ENCODE assay signal across 14 mouse cellular contexts in the genomic region with DNA sequence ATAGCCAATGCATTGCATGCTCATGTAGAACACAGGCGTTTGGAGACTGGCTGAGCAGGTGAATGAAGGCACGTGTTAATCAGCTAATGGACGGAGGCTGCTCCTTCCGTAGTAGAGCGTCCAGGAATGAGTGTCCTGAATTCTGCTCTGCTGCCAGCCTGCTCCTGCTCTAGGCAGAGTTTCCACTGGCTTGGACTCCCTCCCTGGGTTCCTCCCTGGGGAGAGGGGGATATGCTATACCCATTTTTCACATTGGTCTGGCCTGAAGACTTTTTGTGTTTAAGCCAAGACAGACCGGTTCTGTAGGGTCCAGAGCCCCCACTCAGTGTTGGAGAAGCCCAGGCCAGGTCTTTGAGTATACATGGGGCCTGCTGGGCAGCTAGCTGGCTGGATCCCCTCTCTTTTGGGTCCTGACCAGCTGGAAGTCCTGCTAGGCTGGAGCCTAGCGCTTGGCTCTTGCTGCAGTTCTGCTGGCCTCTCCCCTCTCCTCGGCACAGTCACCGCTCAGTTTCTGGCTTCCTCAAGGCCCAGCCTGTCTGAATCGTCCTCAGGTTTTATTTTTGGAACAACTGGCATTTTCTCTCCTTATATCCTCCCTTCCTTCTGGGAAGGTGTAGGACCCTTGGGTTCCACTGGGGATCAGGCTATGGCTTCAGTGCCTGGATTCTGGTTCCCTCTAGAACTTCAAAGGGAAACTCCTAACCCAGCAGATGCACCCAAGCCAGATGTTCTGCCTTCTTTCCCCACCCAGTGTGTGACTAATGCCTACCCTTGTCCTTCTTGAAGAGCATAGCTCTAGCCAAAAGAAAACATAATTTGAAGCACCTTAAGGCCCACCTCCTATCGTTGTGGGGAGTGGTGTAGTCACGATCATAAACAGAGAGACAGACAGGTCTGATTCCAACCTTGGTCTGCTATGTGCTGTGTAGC. TPM values are rescaled to one million over a fixed set of nuclear protein-coding genes. Genes with fewer than 3 reads are reported as not detected.
DNase-seq lines count a peak whose midpoint lies in the region; ATAC-seq and TF ChIP-seq lines count a peak whose summit lies in the region.
"Had no signal": no experiment of that assay in that cellular context is flagged by ENCODE, and none has a peak within 500 bp of the region (broad histone marks: within the 10 kb centered on the region; RNA-seq: fewer than 3 reads in every experiment).

No protein-coding gene starts in this region.

- WGBS in stomach, postnatal 0 days = 58% methylated on average over 12 of the region's 12 CpGs

- H3K9ac ChIP-seq in stomach, postnatal 0 days (ENCODE audit: low read length) = no peak overlapping the region
- H3K9ac ChIP-seq: forebrain, embryonic 12.5 days had no signal

- no peaks in the 10 kb centered on the region for H3K36me3 ChIP-seq in stomach, postnatal 0 days (ENCODE audit: control insufficient read depth, insufficient read depth, low read length)
- H3K36me3 ChIP-seq: forebrain, embryonic 12.5 days had no signal

- no peak overlapping the region for H3K4me3 ChIP-seq in stomach, postnatal 0 days (ENCODE audit: low read depth, low read length)
- H3K4me3 ChIP-seq: forebrain, embryonic 12.5 days had no signal

- peaks cover 13% of the 10 kb centered on the region for H3K4me1 ChIP-seq in stomach, postnatal 0 days (replicated peaks; ENCODE audit: control insufficient read depth, insufficient read depth)

- DNase-seq in heart, postnatal 4 days = peak; percentile 34
- DNase-seq in heart, adult 8-10 months (ENCODE audit: low spot score) = no peak
- DNase-seq in lung, postnatal 10 days = peak; percentile 33
- no peak for DNase-seq in lung, postnatal 36 days
- DNase-seq in gastrocnemius, adult 8-10 months (ENCODE audit: low spot score in 2 of 2) = peak; percentile 59 to 64
- no peak for DNase-seq in stomach, postnatal 0 days (ENCODE audit: low spot score)
- DNase-seq in urinary bladder, postnatal 25 days (ENCODE audit: low spot score) = no peak
- DNase-seq in thymus, postnatal 4 days = no peak
- DNase-seq: adrenal gland, postnatal 36 days; cerebellum, adult 9-11 months; right cerebral cortex, adult 18-20 months; thymus, adult 2 months had no signal

- TF ChIP-seq CTCF in stomach, postnatal 0 days (IDR thresholded peaks at IDR 0.05; ENCODE audit: low read depth) = no peak

- no peak for ATAC-seq in stomach, postnatal 0 days (ENCODE audit: low FRiP score, low TSS enrichment)

- no peak overlapping the region for H3K4me2 ChIP-seq in stomach, postnatal 0 days (replicated peaks; ENCODE audit: low read depth)
- H3K4me2 ChIP-seq: forebrain, embryonic 12.5 days; heart, embryonic 11.5 days had no signal

- no peaks in the 10 kb centered on the region for H3K27me3 ChIP-seq in stomach, postnatal 0 days (ENCODE audit: control insufficient read depth, insufficient read depth, low read length)

- H3K27ac ChIP-seq in stomach, postnatal 0 days (replicated peaks) = peak overlapping the region; percentile 67

- H3K9me3 ChIP-seq in stomach, postnatal 0 days (ENCODE audit: control insufficient read depth, low read length) = no peaks in the 10 kb centered on the region
- H3K9me3 ChIP-seq: forebrain, embryonic 12.5 days had no signal

- TF ChIP-seq EP300 in stomach, postnatal 0 days (optimal IDR thresholded peaks at IDR 0.05) = no peak

RNA-seq across cellular contexts. Expression of gene Creb3l1, which starts 12.6 kb away (rescaled TPM):
- total RNA-seq in heart, postnatal 4 days (2021) = 10 to 100 TPM; 16.9 to 18.5 TPM
- 1 to 10 TPM; 2.5 to 4.0 (median 3.1) TPM for total RNA-seq in heart, adult 8-10 months (2022)
- total RNA-seq in gastrocnemius, adult 8-10 months (2022) = 1 to 10 TPM in 3 of 4 experiments, under 1 TPM in 1; 0.41 to 2.1 (median 1.4) TPM
- polyA plus RNA-seq in stomach, postnatal 0 days (2015; fragmentation: Nextera tagmentation; extraction: Ambion mirVana) = 13.2 and 15.6 TPM in 2 replicates

RNA-seq across cellular contexts. Expression of gene Dgkz, which starts 36.0 kb away (rescaled TPM):
- 10 to 100 TPM; 76.6 to 80.9 TPM for total RNA-seq in heart, postnatal 4 days (2021)
- 10 to 100 TPM; 31.4 to 49.0 (median 42.7) TPM for total RNA-seq in heart, adult 8-10 months (2022)
- 10 to 100 TPM; 24.7 to 39.3 (median 28.4) TPM for total RNA-seq in gastrocnemius, adult 8-10 months (2022)
- 18.6 and 23.2 TPM in 2 replicates for polyA plus RNA-seq in stomach, postnatal 0 days (2015; fragmentation: Nextera tagmentation; extraction: Ambion mirVana)

Comparison
In these comparisons a context has a peak if more than half of its experiments do, and no peak if none do; other contexts are left out.
1. DNase-seq: peak in heart, postnatal 4 days (single experiment), lung, postnatal 10 days (single experiment) and gastrocnemius, adult 8-10 months (2 of 2); none in heart, adult 8-10 months (single experiment), lung, postnatal 36 days (single experiment), stomach, postnatal 0 days (single experiment), urinary bladder, postnatal 25 days (single experiment) and thymus, postnatal 4 days (single experiment).